Mouse (Mus musculus): Measurements from ENCODE around the gene Gldc.

Gldc gene

DNA sequence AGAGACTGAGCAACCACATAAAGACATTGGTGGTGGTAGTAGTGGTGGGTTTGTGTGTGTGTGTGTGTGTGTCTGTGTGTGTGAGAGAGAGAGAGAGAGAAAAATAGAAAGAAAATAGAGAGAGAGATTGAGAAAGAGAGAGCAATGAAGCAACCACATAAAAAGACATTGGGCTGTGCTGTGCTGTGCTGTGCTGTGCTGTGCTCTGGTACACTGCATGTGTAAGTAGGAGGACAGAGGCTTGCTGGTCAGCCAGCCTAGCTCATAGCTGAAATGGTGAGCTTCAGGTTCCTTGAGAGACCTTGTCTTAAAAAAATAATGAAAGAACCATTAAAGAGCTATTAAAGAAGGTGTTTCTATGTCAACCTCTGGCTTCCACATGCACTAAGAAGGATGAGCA is 66.6 kb downstream of the Gldc start:
- no peak for DNase-seq (ENCODE audit: low read depth in 2 of 2, low spot score in 2 of 2)

DNA sequence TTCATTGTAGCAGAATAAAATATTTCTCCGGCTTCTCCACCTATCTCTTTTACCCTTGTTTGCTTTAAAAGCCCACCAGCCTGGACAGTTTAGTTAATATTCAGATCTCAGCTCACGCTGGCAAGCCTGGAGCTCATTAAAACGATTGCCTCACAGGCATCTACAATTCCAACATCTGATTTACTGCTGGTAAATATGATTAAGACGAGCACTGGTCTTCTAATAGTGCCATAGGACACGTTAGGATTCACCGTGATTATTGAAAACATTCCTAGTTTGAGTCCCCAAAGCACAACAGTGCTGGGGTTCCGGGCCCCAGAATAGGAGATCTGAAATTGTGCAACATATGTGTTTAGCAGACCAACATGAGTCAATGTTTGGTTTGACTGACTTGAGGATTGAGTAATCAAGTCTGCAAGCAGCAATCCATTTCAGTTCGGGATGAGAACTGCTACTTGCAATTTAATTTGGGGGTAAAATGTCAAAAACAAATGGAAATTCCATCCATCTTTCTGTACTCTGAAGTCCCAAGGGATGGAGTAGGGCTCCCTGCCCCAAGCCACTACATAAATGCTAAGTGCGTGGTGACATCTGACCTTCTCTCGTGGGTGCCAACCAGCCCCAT is 67.9 kb downstream of the Gldc start:
- DNase-seq (ENCODE audit: low read depth in 2 of 2, low spot score in 2 of 2) = no peak

DNA sequence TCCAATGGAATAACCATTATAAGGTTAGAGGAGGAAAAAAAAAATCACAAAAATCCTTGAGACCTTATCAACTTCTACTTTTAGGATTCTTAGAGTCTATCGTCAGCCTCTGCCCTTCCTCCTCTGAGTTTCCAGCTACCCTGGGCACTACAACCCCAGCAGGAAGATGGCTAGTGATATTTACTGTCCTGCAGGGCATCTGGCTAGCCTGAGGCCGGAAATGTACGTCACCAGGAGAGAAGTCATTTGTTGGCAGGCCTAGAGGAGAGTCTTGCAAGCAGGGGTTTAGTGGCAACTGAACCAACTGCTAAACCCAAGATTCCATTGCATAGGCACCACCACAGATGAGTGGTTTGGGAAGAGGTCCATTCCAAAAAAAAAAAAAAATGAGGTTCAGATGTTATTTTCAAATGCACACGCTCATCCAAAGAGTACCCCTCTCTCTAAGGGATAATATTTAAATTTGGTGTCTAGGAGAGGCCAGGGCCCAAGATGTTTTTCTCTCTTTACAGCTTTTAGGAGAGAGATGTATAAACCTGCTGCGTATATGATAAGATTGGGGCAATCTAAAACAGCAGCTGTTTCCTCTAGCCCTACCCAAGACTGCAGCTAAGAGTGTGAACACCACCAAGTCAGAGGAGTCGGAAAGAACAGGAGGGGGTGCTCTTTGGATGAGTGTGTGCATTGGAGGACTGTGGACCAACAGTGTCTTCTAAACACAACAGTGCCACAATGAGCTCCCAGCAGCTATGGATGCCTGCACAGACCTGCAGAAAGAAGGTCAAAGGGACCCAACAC is 70.0 kb downstream of the Gldc start:
- no peak for DNase-seq (ENCODE audit: low read depth in 2 of 2, low spot score in 2 of 2)

- DNase-seq (ENCODE audit: low read depth in 2 of 2, low spot score in 2 of 2) = no peak
These were observed 72.6 kb downstream of the Gldc start for GRCm38 (mm10) chr19:30102620-30103019.

- no peak for DNase-seq (ENCODE audit: low read depth in 2 of 2, low spot score in 2 of 2)
These were observed 74.7 kb downstream of the Gldc start for GRCm38 (mm10) chr19:30100571-30100970.

DNA sequence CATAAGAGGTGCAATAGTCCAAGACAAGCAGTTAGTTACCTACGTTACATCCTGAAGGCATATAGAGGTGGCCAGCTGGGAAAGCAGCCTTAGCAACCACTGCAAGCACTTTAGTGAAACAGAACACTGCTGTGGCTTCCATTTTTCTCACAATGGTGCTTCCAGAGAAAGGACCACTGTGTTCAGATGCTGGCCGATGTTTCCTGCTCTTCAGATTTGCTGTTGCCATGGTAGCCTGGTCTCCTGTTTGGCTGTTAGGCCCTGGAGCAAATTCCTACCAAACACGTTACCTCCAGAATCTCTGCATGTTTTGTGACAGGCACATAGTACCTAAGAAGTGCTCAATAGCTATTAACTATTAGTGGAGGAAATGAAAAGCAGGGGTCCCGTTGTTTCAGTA is 78.2 kb downstream of the Gldc start:
- DNase-seq (ENCODE audit: low read depth in 2 of 2, low spot score in 2 of 2) = no peak

- no peak for DNase-seq (ENCODE audit: low read depth in 2 of 2, low spot score in 2 of 2)
These were observed 79.0 kb downstream of the Gldc start for GRCm38 (mm10) chr19:30096186-30096585.

DNA sequence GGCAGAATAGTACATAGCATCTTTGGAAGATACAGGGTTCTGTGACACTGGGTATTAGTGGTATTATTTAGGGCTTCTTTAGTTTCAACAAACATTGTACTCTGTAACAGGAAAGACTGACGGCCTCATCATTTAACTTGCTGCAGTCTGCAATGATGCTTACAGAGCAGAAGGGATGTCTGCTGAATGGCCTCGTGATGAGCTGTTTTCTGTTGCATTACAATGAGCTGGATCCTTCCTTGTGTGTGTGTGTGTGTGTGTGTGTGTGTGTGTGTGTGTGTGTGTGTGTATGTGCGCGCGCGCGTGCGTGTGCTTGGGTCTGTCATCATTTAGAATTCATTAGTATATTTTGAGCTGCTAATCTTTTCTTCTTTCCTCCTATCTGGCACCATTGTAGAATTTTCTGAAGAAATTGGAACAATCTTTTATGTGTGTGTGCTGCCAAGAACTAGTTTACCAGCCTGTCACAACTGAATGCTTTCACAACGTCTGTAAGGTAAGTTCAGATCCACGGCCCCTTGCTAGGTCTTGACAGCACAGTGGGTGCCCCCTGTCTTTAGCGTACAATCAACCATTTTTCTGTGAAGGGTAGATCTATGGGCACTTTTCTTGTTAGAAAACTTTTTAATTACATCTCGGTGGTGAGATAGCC is 83.5 kb downstream of the Gldc start:
- no peak for DNase-seq (ENCODE audit: low read depth in 2 of 2, low spot score in 2 of 2)

DNA sequence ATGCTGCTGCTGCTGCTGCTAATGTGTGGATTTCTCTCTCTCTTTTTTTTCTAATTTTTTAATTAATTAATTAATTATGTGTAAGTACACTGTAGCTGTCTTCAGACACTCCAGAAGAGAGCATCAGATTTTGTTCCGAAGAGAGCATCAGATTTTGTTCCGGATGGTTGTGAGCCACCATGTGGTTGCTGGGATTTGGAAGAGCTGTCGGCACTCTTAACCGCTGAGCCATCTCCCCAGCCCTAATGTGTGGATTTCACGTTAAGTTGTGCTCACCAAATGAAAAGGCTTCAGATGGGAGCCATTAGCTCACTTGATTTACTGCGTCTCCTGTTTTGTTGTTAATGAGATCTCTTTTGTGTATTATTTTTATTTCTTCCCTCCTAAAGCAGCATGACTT is 85.1 kb downstream of the Gldc start:
- DNase-seq (ENCODE audit: low read depth in 2 of 2, low spot score in 2 of 2) = no peak

GRCm38 (mm10) chr19:30065797-30066196 is 109.4 kb downstream of the Gldc start:
- no peak for DNase-seq (ENCODE audit: low read depth in 2 of 2, low spot score in 2 of 2)

GRCm38 (mm10) chr19:30054218-30054617 is 121.0 kb downstream of the Gldc start:
- no peak for DNase-seq (ENCODE audit: low read depth in 2 of 2, low spot score in 2 of 2)

DNA sequence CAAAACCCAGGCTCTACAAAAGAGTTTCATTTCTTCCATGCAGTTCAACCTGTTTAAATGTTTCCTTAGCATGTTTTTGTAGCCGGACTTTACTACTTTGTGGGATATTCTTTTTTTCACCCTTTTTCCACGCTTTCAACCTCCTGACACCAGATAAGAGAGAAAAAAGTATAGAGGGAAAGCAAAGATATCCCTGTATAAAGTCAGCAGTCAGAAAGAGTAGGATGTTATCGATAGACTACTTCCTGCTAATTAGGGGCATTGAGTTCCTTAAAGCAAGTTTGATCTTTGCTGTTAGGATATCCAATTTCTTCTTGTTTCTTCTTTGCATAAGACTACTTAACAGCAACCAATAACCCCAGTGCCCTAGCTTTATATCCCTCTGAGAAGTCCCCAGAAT is 123.8 kb downstream of the Gldc start:
- DNase-seq (ENCODE audit: low read depth in 2 of 2, low spot score in 2 of 2) = no peak

DNA sequence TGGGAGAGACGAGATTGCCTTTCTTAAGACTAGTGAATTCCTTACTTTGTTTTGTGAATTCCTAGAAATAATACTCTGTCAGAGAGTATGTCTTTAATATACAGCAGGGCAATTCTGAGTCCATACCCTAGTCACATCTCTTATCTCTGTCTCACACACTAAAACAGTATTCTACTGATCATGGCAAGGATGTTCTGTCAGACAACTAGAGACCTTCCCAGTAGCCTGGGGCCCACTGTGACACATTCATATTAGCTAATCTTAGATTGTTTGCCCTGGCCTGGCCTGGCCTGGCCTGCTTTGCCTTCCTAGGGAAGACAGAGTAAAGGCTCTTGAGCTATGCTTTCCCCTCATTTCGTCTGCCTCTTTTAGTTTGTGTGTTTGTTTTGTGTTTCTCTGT is 124.6 kb downstream of the Gldc start:
- DNase-seq (ENCODE audit: low read depth in 2 of 2, low spot score in 2 of 2) = no peak
